Mouse (Mus musculus): ENCODE measurements at regions not wholly inside any gene's neighbourhood (a gene's known extent, or its start where the extent isn't known, plus 50 kb on each side); places are given as distances from the start of the nearest gene placed in this dataset.

DNA sequence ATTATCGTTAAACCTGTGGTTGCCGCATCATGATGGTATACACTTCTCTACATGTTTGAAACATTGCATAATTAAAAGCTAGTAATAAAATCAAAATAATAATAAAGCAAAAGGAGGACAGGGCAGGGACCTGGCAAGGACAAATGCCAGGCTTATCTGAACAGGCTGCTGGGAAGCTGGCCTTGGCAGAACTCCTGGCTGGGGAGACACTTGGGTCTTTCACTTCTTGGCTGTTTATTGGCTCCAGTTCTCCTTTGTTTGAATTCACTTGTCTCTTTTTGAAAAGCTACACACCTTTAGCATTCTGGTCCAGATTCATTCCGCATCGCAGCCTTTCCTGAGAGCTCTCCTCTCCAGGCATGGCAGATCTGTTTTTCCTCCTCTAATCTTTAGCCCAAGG is 91.6 kb upstream of the Nckap5 start:
- TF ChIP-seq POLR2A (IDR thresholded peaks at IDR 0.05; ENCODE audit: control insufficient read depth, extremely low read depth, insufficient read depth, low read length, poor library complexity) (no peak), CTCF (IDR thresholded peaks at IDR 0.05; ENCODE audit: borderline replicate concordance, control insufficient read depth, extremely low read depth, insufficient read depth, low read length, poor library complexity) (no peak)

All from thymus, adult 2 months (tissue).